Mouse (Mus musculus) Muller cell, postnatal 12 days (primary cell): ENCODE measurements around the gene Sgsh.

ENCODE experiments used
- DNase-seq: peaks from one replicate; pipeline ENCODE4 v3.0.0-alpha.2; 2015; ENCODE audit errors: inconsistent ontology term

Sgsh gene

GRCm38 (mm10) chr11:119306762-119307657 lies 48.3 kb downstream of the Sgsh start:
- DNase-seq = no peak

DNA sequence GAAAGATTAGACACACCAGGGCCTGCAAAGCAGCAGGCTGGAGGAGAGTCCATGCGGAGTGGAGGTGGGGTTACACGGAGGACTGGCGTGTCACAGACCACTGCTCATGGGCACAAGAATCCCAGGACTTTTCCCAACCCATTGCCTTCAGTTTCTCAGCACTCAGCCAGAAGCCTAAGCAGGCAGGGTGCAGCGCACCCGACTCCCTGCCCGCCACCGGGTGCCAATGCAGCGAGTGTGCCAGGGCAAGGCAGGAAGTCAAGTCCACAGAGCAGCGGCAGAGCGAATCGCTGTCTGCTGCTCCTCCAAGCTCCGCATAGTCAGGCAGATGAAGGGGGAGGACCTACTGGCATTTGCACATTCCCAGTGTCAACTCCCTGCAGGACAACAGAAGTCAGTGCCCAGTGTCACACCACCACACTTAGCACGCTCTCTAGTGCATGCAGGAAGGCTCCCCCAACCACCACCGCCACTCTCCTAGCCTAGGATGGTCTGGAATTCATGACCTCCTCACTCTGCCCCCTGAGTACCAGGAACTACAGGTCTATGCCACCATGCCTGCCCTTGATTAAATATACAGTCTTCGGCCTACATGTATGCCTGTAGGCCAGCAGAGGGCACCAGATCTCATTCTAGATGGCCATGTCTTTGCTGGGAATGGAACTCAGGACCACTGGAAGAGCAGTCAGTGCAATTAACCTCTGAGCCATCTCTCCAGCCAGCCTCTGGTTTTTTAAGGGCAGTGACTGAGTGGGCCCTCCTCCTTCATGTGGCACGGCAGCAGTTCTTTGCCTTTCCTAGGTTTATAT lies 50.2 kb downstream of the Sgsh start:
- DNase-seq = peak; percentile 22

DNA sequence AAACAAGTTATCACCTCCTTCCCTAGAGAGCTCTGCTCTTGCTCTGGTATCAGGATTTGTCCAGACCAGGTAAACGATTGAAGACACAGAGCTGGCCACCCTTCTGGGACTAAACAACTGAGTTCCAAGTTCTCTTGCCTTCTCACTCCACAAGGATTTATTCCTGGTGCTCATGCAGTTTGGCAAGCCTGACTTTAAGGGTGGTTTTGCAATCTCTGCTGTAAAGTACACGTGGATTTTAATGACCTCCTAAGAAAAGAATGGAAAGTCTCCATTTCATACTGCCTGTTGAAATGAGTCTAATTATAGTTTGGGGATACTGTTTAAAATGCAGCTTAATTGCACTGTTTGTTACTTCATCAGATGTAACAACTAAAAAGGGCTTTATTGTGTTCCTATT lies 54.4 kb downstream of the Sgsh start:
- DNase-seq = no peak

- DNase-seq = peak; percentile 61
Measured at GRCm38 (mm10) chr11:119300246-119300935, 54.9 kb downstream of the Sgsh start.

- peak; percentile 97 for DNase-seq
Measured at GRCm38 (mm10) chr11:119299391-119300245, 55.7 kb downstream of the Sgsh start, which contains the start of gene Eif4a3. TSS of gene Eif4a3 (minus strand) at chr11:119300089.

DNA sequence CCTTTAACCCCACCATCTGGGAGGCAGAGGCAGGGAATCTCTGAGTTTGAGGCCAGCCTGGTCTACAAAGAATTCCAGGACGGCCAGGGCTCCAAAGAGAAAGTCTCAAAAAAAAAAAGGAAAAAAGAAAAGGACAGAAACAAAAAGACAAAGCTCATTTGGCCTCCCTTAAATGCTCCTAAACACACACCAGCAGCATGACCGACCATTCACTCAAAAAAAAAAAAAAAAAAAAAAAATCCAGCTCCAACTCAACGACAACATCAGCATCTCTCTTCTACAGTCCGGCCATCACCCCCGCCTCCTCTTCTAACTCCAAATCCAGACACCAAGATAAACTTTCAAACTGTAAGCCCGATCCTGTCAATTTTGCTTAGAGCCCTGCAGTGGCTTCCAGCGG lies 56.4 kb downstream of the Sgsh start:
- peak; percentile 14 for DNase-seq

- DNase-seq = no peak
Measured at GRCm38 (mm10) chr11:119297996-119298395, 57.3 kb downstream of the Sgsh start.
